ENCODE assay signal across 8 mouse cellular contexts in the genomic region with DNA sequence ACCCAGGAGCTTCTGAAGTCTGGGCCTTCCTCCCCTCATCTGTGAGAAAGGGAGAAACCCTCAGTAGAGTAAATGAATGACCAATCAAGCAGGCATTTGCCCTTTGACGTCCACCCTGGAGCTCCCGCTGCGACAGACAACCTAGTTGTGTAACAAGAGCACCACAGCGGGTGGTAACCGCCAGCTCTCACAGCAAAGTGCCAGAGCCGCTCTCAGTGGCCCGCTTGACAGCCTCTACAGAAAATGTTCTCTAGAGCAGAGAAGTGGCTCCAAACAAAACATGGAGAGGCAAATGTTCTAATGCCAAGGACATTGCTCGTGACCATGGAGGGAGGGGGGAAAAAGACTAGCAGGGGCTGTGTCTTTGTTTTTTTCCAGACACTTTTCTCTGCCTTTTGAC. TPM values are rescaled to one million over a fixed set of nuclear protein-coding genes. Genes with fewer than 3 reads are reported as not detected.
DNase-seq lines count a peak whose midpoint lies in the region.

No protein-coding gene starts in this region.

- DNase-seq in layer of hippocampus, adult 11-12 months (ENCODE audit: low spot score), result peak; percentile 12
- DNase-seq in layer of hippocampus, adult 9-11 months, result no peak
- DNase-seq in adrenal gland, postnatal 10 days, result peak; percentile 68
- peak; percentile 94 for DNase-seq in kidney, adult 9 months
- DNase-seq in lung, postnatal 4 days, result peak; percentile 45 to 75
- no peak for DNase-seq in right cerebral cortex, postnatal 10 days (ENCODE audit: low spot score in 2 of 2)
- DNase-seq in thymus, postnatal 36 days, result no peak
- no peak for DNase-seq in frontal cortex, postnatal 10 days (ENCODE audit: low spot score in 2 of 2)

RNA-seq across cellular contexts. Expression of a gene that starts 21.3 kb away (rescaled TPM):
- total RNA-seq in adrenal gland, postnatal 10 days (2021), result 10 to 100 TPM; 59.4 to 60.0 TPM

Comparison
In these comparisons a context has a peak if more than half of its experiments do, and no peak if none do; other contexts are left out.
1. DNase-seq: peak in layer of hippocampus, adult 11-12 months (single experiment), adrenal gland, postnatal 10 days (single experiment), kidney, adult 9 months (single experiment) and lung, postnatal 4 days (2 of 2); none in layer of hippocampus, adult 9-11 months (single experiment), right cerebral cortex, postnatal 10 days (0 of 2), thymus, postnatal 36 days (0 of 2) and frontal cortex, postnatal 10 days (0 of 2).